In the genomic region with DNA sequence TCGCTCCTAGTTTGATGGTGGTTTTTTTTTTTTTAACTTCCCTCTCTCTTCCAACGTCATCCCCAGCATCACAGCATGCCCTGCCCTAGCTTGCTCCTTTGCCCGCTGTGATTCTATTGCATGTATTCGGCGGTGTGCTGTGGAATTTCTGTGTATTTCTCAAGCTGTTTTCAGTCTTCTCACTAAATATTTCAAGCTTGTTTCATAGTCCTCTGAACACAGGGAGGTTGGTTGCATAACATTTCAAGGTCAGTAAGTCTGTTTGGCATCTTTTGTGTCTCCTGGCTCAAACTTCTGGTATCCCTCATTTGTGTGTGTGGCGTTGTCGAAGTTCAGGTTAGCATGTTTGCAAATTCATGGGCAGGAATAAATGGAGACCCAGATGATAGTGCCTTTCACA, we compare ENCODE assay signal across 14 mouse cellular contexts.
"Had no signal": no experiment of that assay in that cellular context is flagged by ENCODE, and none has a peak within 500 bp of the region (broad histone marks: within the 10 kb centered on the region; RNA-seq: fewer than 3 reads in every experiment).

No protein-coding gene starts in this region.

- H3K27me3 ChIP-seq: limb, embryonic 15.5 days; neural tube, embryonic 12.5 days had no signal

- H3K4me3 ChIP-seq: limb, embryonic 15.5 days; liver, embryonic 12.5 days; lung, embryonic 15.5 days; megakaryocyte, embryonic 14.5 days; neural tube, embryonic 12.5 days had no signal

- H3K36me3 ChIP-seq: liver, embryonic 12.5 days; lung, embryonic 15.5 days had no signal

- H3K27ac ChIP-seq: limb, embryonic 15.5 days; liver, embryonic 12.5 days; lung, embryonic 15.5 days; macrophage; neural tube, embryonic 12.5 days; stomach, postnatal 0 days had no signal

- ATAC-seq: intestine, embryonic 16.5 days; liver, embryonic 12.5 days had no signal

- H3K4me2 ChIP-seq: limb, embryonic 15.5 days; liver, embryonic 12.5 days; lung, embryonic 15.5 days; neural tube, embryonic 12.5 days had no signal

- H3K9me3 ChIP-seq: limb, embryonic 15.5 days; liver, embryonic 12.5 days; lung, embryonic 15.5 days; megakaryocyte, embryonic 14.5 days; neural tube, embryonic 12.5 days had no signal

- H3K4me1 ChIP-seq: limb, embryonic 15.5 days; lung, embryonic 15.5 days; neural tube, embryonic 12.5 days had no signal

- H3K9ac ChIP-seq: limb, embryonic 15.5 days; liver, embryonic 12.5 days; lung, embryonic 15.5 days; neural tube, embryonic 12.5 days had no signal

- DNase-seq: layer of hippocampus, adult 9-11 months; layer of hippocampus, postnatal 36 days; lung, postnatal 14 days; midbrain, embryonic 14.5 days; thymus, adult 2 months; thymus, postnatal 25 days had no signal
